ENCODE assay signal across 10 mouse cellular contexts in genomic region chr2:153446476-153446875, GRCm38 (mm10). TPM values are rescaled to one million over a fixed set of nuclear protein-coding genes. Genes with fewer than 3 reads are reported as not detected.
DNase-seq lines count a peak whose midpoint lies in the region; ATAC-seq and TF ChIP-seq lines count a peak whose summit lies in the region.
"Had no signal": no experiment of that assay in that cellular context is flagged by ENCODE, and none has a peak within 500 bp of the region (broad histone marks: within the 10 kb centered on the region; RNA-seq: fewer than 3 reads in every experiment).

No protein-coding gene starts in this region.

- H3K36me3 ChIP-seq in liver, embryonic 11.5 days (ENCODE audit: control insufficient read depth, insufficient read depth, low read length), result no peaks in the 10 kb centered on the region; the same call in 1 of the 2 replicates
- no peaks in the 10 kb centered on the region for H3K36me3 ChIP-seq in liver, postnatal 0 days (replicated peaks; ENCODE audit: insufficient read depth, low read length)
- H3K36me3 ChIP-seq in embryonic facial prominence, embryonic 13.5 days, result no peaks in the 10 kb centered on the region
- H3K36me3 ChIP-seq in intestine, embryonic 14.5 days (ENCODE audit: control insufficient read depth, insufficient read depth, low read length), result no peaks in the 10 kb centered on the region
- no peaks in the 10 kb centered on the region for H3K36me3 ChIP-seq in neural tube, embryonic 13.5 days

- ATAC-seq in liver, embryonic 11.5 days (replicated peaks; ENCODE audit: low FRiP score), result no peak
- no peak for ATAC-seq in liver, postnatal 0 days
- ATAC-seq in embryonic facial prominence, embryonic 13.5 days (ENCODE audit: insufficient number of reproducible peaks, insufficient read depth, low FRiP score, low TSS enrichment, low read depth), result no peak
- ATAC-seq in intestine, embryonic 14.5 days (replicated peaks; ENCODE audit: low FRiP score, low TSS enrichment, low read depth), result no peak
- no peak for ATAC-seq in neural tube, embryonic 13.5 days (ENCODE audit: low read depth)

- H3K27me3 ChIP-seq in liver, embryonic 11.5 days (replicated peaks; ENCODE audit: control insufficient read depth, insufficient read depth, low read length), result no peaks in the 10 kb centered on the region
- H3K27me3 ChIP-seq in liver, postnatal 0 days (ENCODE audit: insufficient read depth, low read length), result peaks cover 14% of the 10 kb centered on the region
- no peaks in the 10 kb centered on the region for H3K27me3 ChIP-seq in embryonic facial prominence, embryonic 13.5 days
- no peaks in the 10 kb centered on the region for H3K27me3 ChIP-seq in intestine, embryonic 14.5 days (replicated peaks; ENCODE audit: control insufficient read depth, insufficient read depth, low read length)
- no peaks in the 10 kb centered on the region for H3K27me3 ChIP-seq in neural tube, embryonic 13.5 days

- no peak for DNase-seq in liver, embryonic 11.5 days (ENCODE audit: low spot score)
- DNase-seq in liver, postnatal 0 days, result no peak
- no peak for DNase-seq in intestine, embryonic 14.5 days (ENCODE audit: low spot score)
- no peak for DNase-seq in cerebellum, postnatal 4 days (ENCODE audit: low spot score in 2 of 2)
- DNase-seq in layer of hippocampus, postnatal 14 days (ENCODE audit: low spot score in 2 of 2), result no peak

- H3K9ac ChIP-seq in liver, embryonic 11.5 days (ENCODE audit: low read depth, low read length), result no peak overlapping the region
- no peak overlapping the region for H3K9ac ChIP-seq in liver, postnatal 0 days (replicated peaks)
- no peak overlapping the region for H3K9ac ChIP-seq in embryonic facial prominence, embryonic 13.5 days
- H3K9ac ChIP-seq in intestine, embryonic 14.5 days (ENCODE audit: low read length), result no peak overlapping the region
- H3K9ac ChIP-seq in neural tube, embryonic 13.5 days, result no peak overlapping the region; the same call in 1 of the 2 replicates

- H3K4me1 ChIP-seq in liver, embryonic 11.5 days (replicated peaks; ENCODE audit: control insufficient read depth, insufficient read depth, low read length), result peaks cover 41% of the 10 kb centered on the region
- peaks cover 31% of the 10 kb centered on the region for H3K4me1 ChIP-seq in liver, postnatal 0 days (ENCODE audit: insufficient read depth)
- peaks cover 31% of the 10 kb centered on the region for H3K4me1 ChIP-seq in embryonic facial prominence, embryonic 13.5 days
- H3K4me1 ChIP-seq in intestine, embryonic 14.5 days (replicated peaks; ENCODE audit: control insufficient read depth, insufficient read depth, low read length), result peaks cover 21% of the 10 kb centered on the region
- H3K4me1 ChIP-seq in neural tube, embryonic 13.5 days (replicated peaks), result peaks cover 31% of the 10 kb centered on the region

- no peak for TF ChIP-seq EP300 in liver, postnatal 0 days (IDR thresholded peaks at IDR 0.05; ENCODE audit: low read depth)

- TF ChIP-seq CTCF in liver, postnatal 0 days (IDR thresholded peaks at IDR 0.05; ENCODE audit: low read depth), result no peak

- no peak overlapping the region for H3K4me3 ChIP-seq in liver, embryonic 11.5 days (ENCODE audit: low read depth, low read length)
- no peak overlapping the region for H3K4me3 ChIP-seq in liver, postnatal 0 days (ENCODE audit: low read depth, low read length)
- H3K4me3 ChIP-seq in embryonic facial prominence, embryonic 13.5 days, result peak overlapping the region; percentile 91; the same call in 1 of the 2 replicates
- H3K4me3 ChIP-seq in intestine, embryonic 14.5 days (ENCODE audit: low read depth, low read length), result no peak overlapping the region
- peak overlapping the region; percentile 67; the same call in 1 of the 2 replicates for H3K4me3 ChIP-seq in neural tube, embryonic 13.5 days

- WGBS in liver, embryonic 11.5 days, result 24% methylated on average over 4 of the region's 4 CpGs
- WGBS in liver, postnatal 0 days (ENCODE audit: insufficient replicate concordance), result 28% methylated on average over 4 of the region's 4 CpGs
- WGBS in embryonic facial prominence, embryonic 13.5 days, result 10% methylated on average over 4 of the region's 4 CpGs
- 17% methylated on average over 4 of the region's 4 CpGs for WGBS in intestine, embryonic 14.5 days
- 24% methylated on average over 4 of the region's 4 CpGs for WGBS in neural tube, embryonic 13.5 days

- peak overlapping the region; percentile 98 for H3K4me2 ChIP-seq in liver, embryonic 11.5 days
- H3K4me2 ChIP-seq in liver, postnatal 0 days (ENCODE audit: low read depth, low read length), result no peak overlapping the region
- H3K4me2 ChIP-seq in embryonic facial prominence, embryonic 13.5 days, result peak overlapping the region; percentile 88
- H3K4me2 ChIP-seq in intestine, embryonic 14.5 days (ENCODE audit: low read length), result peak overlapping the region; percentile 100
- H3K4me2 ChIP-seq in neural tube, embryonic 13.5 days, result peak overlapping the region; percentile 85

- no peak overlapping the region for H3K27ac ChIP-seq in liver, embryonic 11.5 days (ENCODE audit: low read depth, low read length)
- no peak overlapping the region for H3K27ac ChIP-seq in liver, postnatal 0 days (ENCODE audit: low read depth)
- H3K27ac ChIP-seq in embryonic facial prominence, embryonic 13.5 days, result peak overlapping the region; percentile 35
- H3K27ac ChIP-seq in intestine, embryonic 14.5 days (ENCODE audit: low read depth), result no peak overlapping the region
- H3K27ac ChIP-seq in neural tube, embryonic 13.5 days (replicated peaks), result peak overlapping the region; percentile 97

- H3K9me3 ChIP-seq in liver, embryonic 11.5 days (ENCODE audit: control insufficient read depth, low read length), result no peaks in the 10 kb centered on the region
- H3K9me3 ChIP-seq in liver, postnatal 0 days (ENCODE audit: low read length), result no peaks in the 10 kb centered on the region
- H3K9me3 ChIP-seq in embryonic facial prominence, embryonic 13.5 days, result no peaks in the 10 kb centered on the region
- no peaks in the 10 kb centered on the region for H3K9me3 ChIP-seq in intestine, embryonic 14.5 days (ENCODE audit: control insufficient read depth, low read length)
- H3K9me3 ChIP-seq in neural tube, embryonic 13.5 days, result no peaks in the 10 kb centered on the region

RNA-seq across cellular contexts. Expression of gene 4930404H24Rik, which starts 46.1 kb away (rescaled TPM):
- not detected in 2 replicates for polyA plus RNA-seq in liver, embryonic 11.5 days (2014; fragmentation: Nextera tagmentation; extraction: Ambion mirVana)
- polyA plus RNA-seq in liver, postnatal 0 days (2015; fragmentation: Nextera tagmentation; extraction: Ambion mirVana), result not detected in 2 replicates
- not detected in 2 replicates for polyA plus RNA-seq in embryonic facial prominence, embryonic 13.5 days (2015; fragmentation: Nextera tagmentation; extraction: Ambion mirVana)
- not detected in 2 replicates for polyA plus RNA-seq in intestine, embryonic 14.5 days (2014; fragmentation: Nextera tagmentation; extraction: Ambion mirVana)
- polyA plus RNA-seq in neural tube, embryonic 13.5 days (2015; fragmentation: Nextera tagmentation; extraction: Ambion mirVana), result not detected in 2 replicates
- total RNA-seq in layer of hippocampus, postnatal 14 days (2021), result not detected
- total RNA-seq: ES-E14; gastrocnemius, adult 8-10 months; left cerebral cortex, postnatal 10 days had no signal

Comparison
In these comparisons a context has a peak if more than half of its experiments do, and no peak if none do; other contexts are left out.
1. H3K27ac ChIP-seq: peak in embryonic facial prominence, embryonic 13.5 days (single experiment) and neural tube, embryonic 13.5 days (single experiment); none in liver, embryonic 11.5 days (single experiment), liver, postnatal 0 days (single experiment) and intestine, embryonic 14.5 days (single experiment).
2. H3K4me3 ChIP-seq: peak in embryonic facial prominence, embryonic 13.5 days (single experiment) and neural tube, embryonic 13.5 days (single experiment); none in liver, embryonic 11.5 days (single experiment), liver, postnatal 0 days (single experiment) and intestine, embryonic 14.5 days (single experiment).